Mouse (Mus musculus) embryonic fibroblast, embryonic 13.5 days (primary cell): Measurements from ENCODE around the gene Themis3.

Experiments
- CTCF ChIP-seq: IDR thresholded peaks from 2 replicates; pipeline ENCODE4 v1.5.1; 2011; ENCODE audit warnings: mild to moderate bottlenecking, control low read depth, low read length, moderate library complexity, borderline replicate concordance; ENCODE audit not compliant: insufficient read depth
- POLR2A ChIP-seq: IDR thresholded peaks from 2 replicates; pipeline ENCODE4 v1.6.1; 2011; ENCODE audit warnings: low read depth, mild to moderate bottlenecking, control low read depth, low read length, moderate library complexity

- TF ChIP-seq POLR2A = no peak
- no peak for TF ChIP-seq CTCF
These were observed 30.2 kb downstream of the Themis3 start for GRCm38 (mm10) chr17:66564213-66564612.
